Mouse (Mus musculus) lung, postnatal 36 days (tissue): ENCODE results near the gene Mgmt.
A peak's percentile ranks its signal among the peaks of the same experiment; 100 is the strongest.

ENCODE experiments used
- DNase-seq: peaks from one replicate; pipeline ENCODE4 v3.0.0; 2022; ENCODE audit warnings: mixed read lengths

The Mgmt gene

GRCm38 (mm10) chr7:137131957-137132356 lies 237.5 kb downstream of the Mgmt start:
- DNase-seq: no peak

GRCm38 (mm10) chr7:137138101-137138500 lies 243.7 kb downstream of the Mgmt start:
- DNase-seq: no peak

DNA sequence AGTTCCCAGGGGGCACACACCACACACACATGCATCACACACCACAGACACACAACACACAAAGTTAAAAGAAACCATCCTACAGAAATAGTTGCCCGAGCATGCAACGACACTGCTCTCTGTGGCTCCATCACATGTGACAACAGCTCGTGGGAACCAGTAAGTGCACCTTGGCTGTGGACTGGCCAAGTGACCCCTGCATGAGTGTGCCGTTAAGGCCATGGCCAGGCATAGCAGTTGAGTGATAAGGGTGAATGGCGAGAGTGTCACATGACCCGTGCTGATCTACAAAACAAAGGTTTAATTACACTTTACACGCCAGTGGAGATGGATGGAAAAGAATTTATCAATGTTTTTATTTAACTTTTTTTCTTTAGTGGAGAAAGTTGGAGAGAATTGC lies 245.9 kb downstream of the Mgmt start:
- no peak for DNase-seq

- DNase-seq: no peak
Observed at GRCm38 (mm10) chr7:137141386-137141785, 247.0 kb downstream of the Mgmt start.

- DNase-seq: no peak
Observed at GRCm38 (mm10) chr7:137147101-137147500, 252.7 kb downstream of the Mgmt start.

- no peak for DNase-seq
Observed at GRCm38 (mm10) chr7:137151854-137152253, 257.4 kb downstream of the Mgmt start.

DNA sequence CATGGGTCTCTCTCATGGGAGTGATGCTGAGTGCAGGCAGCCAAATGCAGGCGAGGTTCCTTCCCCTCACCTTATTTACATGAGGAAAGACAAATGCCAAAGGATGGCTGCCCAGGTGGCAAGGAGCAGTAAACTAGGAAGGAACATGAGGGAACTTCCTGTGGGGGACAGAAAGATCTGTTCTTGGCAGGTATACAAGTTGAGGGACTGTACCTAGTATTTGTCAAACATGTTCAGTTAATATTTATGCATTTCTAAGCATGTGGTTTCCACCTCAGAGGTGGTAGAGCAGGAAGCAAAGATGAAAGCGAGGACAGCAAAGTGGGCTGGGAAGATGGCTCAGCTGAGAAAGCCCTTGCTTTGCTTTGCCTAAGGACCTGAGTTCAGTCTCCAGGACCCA lies 260.2 kb downstream of the Mgmt start:
- DNase-seq: no peak

- DNase-seq: peak; percentile 60
Observed at GRCm38 (mm10) chr7:137159086-137159485, 264.7 kb downstream of the Mgmt start.

DNA sequence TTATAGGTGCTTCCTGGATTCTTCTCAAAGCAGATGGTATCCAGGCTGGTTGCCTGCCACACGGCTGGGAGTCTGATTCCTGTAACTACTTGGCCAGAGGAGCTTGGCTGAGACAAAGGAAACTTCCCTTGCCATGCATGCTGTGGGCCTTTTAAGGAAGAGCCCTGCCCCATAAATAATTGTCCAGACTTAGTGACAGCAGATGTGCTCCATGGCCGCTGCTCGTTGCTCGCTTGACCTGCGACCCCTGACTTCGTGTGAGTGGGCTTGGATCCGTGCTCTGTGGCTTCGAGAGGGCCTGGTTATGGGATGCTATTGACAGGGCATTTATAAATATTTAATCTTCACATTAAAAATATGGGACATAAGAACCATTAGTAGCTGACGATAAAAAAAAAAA lies 277.9 kb downstream of the Mgmt start:
- no peak for DNase-seq
